Mouse (Mus musculus) adrenal gland, postnatal 25 days (tissue): ENCODE data around the gene Gab1. TPM values are rescaled to one million over a fixed set of nuclear protein-coding genes. Genes with fewer than 3 reads are reported as not detected.

ENCODE experiments used
- DNase-seq: peaks from one replicate; pipeline ENCODE4 v3.0.0; 2021; ENCODE audit warnings: mixed read lengths
- total RNA-seq: library from RNA; stranded (reverse); gene quantifications from 2 replicates; pipeline ENCODE4 v1.2.3, GENCODE M21; 2021

Gene Gab1
- total RNA-seq, 1 experiment from 2014 or later: 24.9 TPM

GRCm38 (mm10) chr8:80843744-80844434, 36.4 kb downstream of the Gab1 start:
- no peak for DNase-seq

- no peak for DNase-seq
These were observed 37.8 kb downstream of the Gab1 start for GRCm38 (mm10) chr8:80842514-80842913.

DNA sequence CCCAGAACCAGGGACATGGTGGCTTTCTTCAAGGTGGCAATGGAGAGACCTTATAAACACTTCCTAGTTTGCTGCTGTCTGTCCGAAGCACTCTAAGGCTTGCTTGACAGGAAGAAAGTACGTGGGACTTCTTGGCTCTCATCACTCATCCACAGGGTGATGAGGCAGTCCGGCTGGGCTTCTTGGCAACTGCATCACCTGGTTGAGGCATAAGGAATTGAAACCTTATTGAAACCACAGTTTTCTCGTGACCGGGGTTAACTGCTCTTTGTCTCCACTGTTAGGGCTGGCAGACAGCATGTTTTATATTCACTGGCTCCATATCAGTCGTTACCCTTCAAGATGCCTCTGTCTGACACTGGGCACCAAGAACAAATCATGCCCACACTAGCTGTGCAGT, 40.2 kb downstream of the Gab1 start:
- no peak for DNase-seq

DNA sequence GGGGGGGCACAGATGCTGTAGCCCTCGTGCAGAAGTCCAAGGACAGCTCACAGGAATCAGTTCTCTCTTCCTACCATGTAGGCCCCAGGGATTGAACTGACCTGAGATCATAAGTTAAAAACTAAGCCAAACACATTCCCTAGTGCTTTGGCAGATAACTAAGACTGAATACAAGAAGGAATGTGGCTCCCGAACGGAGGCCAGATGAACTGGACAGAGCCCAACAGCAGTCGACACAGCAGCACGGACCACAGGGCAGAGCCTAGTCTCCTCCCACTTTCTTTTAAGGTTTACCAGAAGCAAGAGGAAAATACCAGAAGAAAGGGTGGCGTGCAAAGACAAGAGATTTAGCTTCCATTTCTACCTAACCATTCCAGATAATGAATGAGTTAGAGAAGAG, 42.1 kb downstream of the Gab1 start:
- no peak for DNase-seq

DNA sequence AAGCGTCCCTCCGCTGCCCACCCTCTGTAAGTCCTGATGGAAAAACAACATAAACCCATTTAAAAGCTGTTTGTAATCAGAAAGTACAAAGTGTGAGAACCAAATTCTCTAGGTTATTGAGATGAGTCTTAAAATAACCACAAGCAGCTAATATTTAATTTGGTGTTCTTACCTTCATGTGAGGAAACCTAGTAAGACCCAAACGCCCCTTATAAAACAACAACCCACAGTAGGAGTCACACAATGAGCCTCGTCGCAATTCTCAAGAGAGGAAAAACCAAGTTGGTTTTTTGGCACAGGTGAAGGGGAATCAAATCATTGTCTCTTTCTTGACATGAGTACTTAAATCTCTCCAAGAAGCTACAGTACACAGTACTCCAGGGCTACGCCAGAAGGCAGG, 44.9 kb downstream of the Gab1 start:
- DNase-seq: no peak

- no peak for DNase-seq
These were observed 45.9 kb downstream of the Gab1 start for GRCm38 (mm10) chr8:80834443-80834842.

DNA sequence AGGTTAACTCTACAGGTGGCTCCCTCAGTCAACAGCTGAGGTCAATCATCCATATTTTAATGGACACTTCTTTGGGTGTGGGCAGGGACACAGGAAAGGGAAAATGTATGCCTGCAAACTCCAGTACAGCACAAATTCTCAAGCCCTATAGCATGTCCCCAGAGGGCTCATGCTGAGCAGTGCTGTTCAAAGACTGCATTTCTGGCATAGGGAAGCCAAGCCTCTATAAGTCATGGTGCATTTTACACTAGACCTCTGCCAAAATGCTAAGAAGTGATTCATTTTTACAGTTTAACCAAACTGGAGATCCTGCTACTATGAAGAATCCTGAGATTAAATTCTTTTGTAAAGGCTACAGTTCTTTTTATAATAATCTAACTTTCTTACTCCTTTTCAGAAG, 47.8 kb downstream of the Gab1 start:
- DNase-seq: no peak

GRCm38 (mm10) chr8:80831876-80832524, 48.3 kb downstream of the Gab1 start:
- no peak for DNase-seq

- peak; percentile 40 for DNase-seq
These were observed 49.4 kb downstream of the Gab1 start for GRCm38 (mm10) chr8:80830724-80831566.

- no peak for DNase-seq
These were observed 50.2 kb downstream of the Gab1 start for GRCm38 (mm10) chr8:80830141-80830540.

DNA sequence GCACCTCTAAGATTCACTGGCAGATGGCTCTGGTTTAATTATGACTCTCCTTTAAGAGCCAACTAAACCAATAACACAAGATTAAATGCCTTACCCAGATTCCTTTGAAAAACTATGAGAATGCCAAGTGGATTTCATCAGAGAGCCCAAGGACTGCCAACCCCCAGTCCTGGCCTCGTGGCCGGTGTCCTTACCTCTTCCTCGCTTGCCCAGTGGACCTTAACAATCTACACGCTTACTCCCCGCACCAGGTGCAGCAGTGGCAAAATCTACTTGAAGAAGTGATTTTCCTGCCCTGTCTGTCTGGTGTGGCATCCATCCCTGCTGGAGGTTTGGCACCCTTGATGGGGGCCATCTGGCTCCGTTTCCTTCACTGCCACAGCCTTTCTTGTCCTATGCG, 53.3 kb downstream of the Gab1 start:
- peak; percentile 39 for DNase-seq

- no peak for DNase-seq
These were observed 55.2 kb downstream of the Gab1 start for GRCm38 (mm10) chr8:80825136-80825535.

DNA sequence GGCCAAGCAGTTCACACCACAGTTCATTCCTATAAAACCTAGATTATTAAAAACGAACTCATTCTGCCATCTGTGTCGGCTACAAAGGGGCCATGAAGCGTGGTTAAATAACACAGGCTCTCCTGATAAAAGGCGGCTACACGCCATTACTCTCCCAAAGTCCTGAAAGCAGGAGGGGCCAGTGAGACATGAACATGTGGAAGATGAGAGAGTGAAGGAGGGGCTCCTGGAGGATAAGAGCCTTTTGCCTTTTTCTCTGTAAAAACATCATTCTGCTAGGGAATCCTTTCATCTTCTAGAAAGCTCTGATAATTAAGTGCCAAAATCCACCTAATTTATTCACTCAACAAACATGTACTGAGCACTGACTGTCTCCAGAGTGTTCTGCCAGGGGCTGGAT, 55.9 kb downstream of the Gab1 start:
- DNase-seq: no peak

- no peak for DNase-seq
These were observed 57.1 kb downstream of the Gab1 start for GRCm38 (mm10) chr8:80823250-80823649.

DNA sequence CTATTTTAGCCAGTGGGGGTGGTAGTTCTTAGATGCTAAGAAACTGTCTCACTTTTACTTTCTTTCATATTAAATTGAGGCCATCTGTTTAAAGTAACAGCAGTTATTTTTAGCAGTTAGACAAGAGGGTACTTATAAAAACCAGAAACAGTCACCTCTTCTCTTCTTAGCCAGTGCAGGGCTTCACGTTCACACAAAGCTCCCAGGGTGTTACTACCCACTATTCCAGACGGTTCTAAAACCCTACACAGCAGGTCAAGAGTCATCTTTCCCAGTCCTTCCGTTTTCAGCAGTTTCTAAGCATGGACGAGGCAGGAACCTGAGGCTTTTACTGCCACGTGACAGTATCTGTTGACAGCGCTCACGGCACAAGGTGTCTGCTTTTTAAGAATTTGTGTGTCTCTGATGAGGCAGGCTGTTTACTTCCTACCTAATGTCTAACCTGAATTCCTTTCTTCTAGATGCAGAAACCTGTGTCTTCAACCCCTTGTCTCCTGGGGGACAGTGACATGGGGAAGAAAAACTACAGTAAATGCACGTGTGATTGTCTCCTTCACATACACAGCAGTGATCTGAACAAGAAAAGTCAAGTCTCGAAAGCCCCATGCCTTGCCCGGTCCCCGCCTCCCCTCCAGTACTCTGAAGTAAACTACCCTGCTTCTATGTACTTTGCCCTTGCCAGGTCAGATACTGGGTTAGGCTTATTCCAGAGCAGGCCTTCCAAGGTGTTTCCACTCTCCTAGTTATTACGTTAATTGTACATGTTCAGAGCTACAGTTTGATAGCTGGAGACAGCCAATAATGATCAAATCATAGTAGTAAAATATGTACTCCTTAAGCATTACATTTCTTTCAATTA, 58.7 kb downstream of the Gab1 start:
- DNase-seq: no peak

- no peak for DNase-seq
These were observed 61.3 kb downstream of the Gab1 start for GRCm38 (mm10) chr8:80818978-80819377.

- DNase-seq: no peak
These were observed 63.3 kb downstream of the Gab1 start for GRCm38 (mm10) chr8:80817065-80817464.

DNA sequence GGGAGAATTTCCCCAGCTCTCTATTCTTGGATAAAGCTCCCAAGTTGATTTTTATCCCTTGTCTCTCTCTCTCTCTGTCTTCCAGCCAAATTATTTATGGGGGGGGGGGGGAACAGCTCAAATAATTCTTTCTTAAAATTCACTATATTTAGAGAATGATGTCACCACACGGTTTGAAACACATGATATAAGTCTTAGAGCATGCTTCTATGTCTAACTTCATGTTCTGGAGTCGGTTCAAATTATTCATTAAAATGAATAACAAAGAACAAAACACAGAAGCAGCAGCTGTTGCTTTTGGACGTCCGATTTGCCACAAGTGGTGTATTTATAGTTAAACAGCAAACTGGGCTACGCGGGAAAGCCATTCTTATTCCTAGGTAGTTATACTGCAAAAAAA, 65.1 kb downstream of the Gab1 start:
- no peak for DNase-seq

GRCm38 (mm10) chr8:80814087-80814791, 66.1 kb downstream of the Gab1 start:
- DNase-seq: no peak

DNA sequence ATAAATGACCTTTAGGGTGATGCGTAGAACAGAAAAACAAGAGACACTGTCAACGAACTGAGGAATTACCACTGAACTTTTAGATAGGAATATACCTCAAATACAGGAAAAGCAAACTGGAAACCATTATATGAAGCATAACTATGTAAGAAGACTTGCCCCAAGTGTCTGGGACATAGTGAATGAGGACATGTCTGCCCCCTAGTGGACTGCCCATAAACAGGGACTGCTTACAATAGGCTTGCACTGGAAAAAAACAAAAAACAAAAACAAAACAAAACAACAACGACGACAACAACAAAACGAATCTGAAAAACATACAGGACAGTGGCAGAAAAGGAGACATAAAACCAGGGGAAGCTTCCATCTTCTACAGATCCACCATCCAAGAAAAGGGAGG, 66.9 kb downstream of the Gab1 start:
- peak; percentile 40 for DNase-seq

DNA sequence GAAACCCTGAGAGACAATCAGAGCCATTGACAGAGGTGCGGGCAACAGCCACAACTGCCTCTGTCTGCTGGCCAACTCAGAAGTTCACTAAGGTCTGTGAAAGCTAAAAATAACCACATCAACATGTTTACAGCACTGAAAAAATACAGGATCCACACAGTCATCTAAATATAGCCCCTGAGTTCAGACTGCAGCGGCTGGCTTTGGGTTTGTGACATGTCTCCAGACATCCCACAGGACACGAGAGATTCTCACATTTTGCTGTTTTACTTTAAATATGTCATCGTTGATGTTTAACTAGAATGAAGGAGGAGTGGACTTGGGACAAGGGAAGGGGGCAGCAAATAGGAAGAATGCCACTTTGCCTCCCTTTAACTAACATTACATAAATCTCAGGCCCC, 68.7 kb downstream of the Gab1 start:
- no peak for DNase-seq

- DNase-seq: no peak
These were observed 69.4 kb downstream of the Gab1 start for GRCm38 (mm10) chr8:80810916-80811315.
